Mouse (Mus musculus) lung, postnatal 36 days (tissue): ENCODE measurements at regions not wholly inside any gene's neighbourhood (a gene's known extent, or its start where the extent isn't known, plus 50 kb on each side); places are given as distances from the start of the nearest gene placed in this dataset.
A peak's percentile ranks its signal among the peaks of the same experiment; 100 is the strongest.

ENCODE experiments used
- DNase-seq: peaks from one replicate; pipeline ENCODE4 v3.0.0; 2022; ENCODE audit warnings: mixed read lengths

DNA sequence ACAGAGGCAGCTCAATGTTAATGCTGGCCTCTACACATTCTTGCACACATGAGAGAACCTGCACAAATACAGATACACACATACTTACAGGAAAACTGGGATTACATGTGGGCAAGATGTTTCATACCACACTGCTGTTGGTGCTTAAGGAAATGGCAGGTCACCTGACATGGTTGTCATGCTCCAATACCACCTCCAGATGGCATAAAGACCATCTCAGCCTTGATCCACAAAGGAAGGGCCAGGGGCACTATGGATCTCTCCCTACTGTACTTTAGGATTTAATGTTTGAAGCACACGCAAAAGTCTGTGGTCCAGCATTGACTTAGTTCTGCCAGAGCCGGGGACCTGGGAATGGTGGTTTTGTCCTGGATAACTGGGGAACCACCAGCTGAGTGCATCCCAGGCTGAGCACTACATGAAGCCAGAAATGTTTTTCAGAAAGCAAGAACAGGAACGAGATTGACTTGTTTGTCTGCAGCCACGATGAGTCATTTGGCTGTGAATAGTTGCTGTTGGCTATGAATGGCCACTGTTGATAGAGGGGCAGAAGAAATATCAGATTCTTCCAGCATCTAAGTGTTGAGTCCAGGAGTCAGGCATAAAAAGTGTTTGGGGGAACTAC is 176.0 kb upstream of the Pabpc6 start:
- DNase-seq, result peak; percentile 17

DNA sequence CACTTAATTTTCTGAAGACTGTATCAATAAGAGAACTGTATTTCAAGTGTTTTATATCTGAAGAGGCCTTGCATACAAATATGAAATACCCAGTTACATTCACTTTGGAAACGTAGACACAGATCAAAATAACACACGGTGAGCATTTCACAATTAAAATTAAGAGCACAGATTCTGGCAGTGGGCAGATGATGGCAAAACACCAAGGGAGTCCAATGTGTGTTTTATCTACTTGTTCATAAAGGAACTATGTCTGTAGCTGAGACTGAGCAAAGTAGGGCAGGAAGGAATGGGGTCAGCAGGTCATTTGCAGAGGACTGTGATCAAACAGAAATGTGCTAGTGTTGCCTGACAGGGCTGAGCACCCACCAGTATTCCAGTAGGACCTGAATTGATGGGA is 171.6 kb upstream of the Pabpc6 start:
- DNase-seq, result no peak

DNA sequence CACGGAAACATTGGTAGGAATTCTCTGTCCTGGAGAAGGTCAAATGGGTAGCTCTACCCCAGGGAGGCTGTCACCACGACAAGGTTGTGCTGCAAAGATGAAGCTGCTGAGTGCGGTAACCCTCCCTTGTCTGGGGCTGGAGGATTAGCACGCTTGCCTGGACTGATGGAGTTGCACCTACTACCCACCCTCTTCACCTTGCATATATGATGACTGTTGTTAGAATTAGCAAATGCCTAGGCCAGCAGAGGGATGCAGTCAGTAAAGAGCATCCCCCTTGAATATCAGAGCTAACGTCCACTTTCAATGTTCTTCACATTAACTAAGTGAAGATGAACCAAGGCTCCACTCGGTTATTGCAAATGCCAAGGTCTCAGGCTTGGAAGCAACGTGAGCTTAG is 169.7 kb upstream of the Pabpc6 start:
- no peak for DNase-seq

DNA sequence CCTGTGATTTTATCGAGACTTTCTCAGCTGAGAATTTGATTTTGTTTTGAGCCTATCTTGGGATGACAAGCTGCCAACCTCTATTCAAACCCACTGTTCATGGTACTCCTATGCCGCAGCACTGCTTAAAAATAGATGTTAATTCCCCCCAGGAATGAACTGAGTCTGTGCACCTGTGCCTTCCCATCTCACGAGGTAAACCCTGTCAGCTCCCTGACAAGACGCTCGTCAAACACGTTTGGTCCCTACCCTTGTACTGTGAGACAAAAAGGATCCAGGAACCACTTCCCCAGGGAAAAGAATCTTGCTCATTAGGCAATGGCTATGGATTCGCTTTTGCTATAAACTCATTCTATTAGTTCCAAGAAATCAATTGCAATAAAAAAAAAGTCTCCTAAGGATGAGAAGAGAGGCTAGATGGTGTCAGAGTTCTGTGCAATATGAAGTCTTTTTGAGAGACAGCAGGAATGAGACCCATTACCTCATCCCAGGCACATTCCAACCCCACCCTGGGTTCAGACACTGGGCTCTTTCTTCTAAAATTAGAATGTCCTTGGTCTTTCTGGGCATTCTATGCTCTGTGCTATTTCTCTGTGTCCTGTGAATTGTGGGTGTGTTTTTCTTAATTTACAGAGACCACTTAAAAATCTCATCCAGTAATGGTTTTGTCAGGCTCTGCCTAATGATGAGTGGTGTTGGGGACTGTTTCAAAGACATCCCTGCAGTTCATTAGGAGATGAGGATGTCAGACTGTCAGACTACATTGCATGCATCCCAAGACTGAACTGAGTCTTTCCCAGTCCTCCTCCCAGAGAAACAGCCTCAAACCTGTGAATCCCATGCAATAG is 167.7 kb upstream of the Pabpc6 start:
- DNase-seq, result no peak

DNA sequence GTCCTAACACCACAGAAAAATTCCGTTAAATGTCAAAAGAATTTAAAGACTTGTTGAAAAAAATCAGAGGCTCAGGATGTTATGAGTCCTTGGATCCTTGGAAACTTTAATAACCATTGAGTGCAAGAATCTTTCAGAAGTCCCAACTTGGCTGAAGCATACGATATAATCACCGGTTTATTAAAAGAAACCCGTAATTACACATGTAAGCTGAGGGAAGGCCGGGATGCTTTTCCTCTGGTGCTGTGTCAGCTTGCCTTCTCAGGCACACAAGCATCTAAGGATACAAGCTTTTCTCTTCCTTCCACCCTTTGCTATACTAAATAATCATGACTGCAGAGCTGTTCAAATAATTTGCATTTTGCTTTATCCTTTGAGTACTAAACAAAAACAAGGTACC is 160.4 kb upstream of the Pabpc6 start:
- DNase-seq, result no peak

DNA sequence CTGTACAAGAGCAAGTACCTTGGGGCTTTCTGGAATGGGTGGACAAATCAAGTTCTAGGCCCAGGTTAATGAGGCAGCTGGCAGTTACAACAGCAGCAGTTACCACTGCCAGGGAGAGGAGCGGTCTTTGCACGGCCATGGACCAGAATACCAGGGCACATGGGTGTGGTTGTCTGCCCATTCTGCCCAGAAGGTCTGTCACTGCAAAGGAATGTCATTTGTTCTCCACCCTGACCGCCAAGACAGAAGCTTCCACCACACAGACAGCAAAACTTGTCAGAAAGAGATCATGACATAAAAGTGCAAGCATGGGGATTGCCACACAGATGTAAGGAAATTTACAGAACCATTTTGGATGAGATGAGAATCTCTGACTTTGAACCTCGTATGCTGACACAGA is 151.8 kb upstream of the Pabpc6 start:
- DNase-seq, result no peak

DNA sequence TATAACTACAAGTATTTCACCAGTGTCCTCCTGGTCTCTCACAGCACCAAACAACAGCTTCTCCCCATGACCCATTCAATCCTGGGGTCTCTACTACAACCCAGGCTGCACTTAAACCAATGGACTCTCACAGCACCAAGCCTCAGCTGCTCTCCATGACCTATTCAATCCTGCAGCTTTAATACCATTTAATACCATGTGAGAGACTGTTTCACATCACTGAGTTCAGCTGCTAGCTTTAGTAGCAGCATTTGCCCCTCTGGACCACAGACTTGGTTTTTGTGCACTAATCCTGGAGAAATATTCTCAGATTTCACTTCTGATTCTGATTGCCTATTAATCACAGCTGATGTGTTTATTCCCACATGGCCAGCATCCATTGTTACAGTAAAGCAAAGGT is 147.5 kb upstream of the Pabpc6 start:
- DNase-seq, result no peak

DNA sequence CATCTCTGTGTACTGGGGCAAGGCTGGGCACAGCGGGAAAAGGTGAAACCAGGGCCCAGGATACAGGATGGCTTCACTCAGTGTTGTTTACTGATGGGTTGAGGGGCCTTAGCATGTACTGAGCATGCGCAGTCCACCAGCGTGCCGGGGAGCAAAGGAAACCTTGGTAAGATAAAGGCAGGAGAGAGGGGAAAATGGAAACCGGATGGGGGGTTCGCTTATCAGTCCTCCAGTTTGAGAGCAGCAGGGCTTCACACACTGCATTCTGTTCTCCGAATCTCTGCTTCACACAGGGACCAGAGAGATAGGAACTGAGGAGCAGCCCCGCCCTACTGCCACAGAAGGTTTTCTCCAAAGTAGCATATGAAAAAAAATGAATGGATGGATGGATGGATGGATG is 127.6 kb upstream of the Pabpc6 start:
- DNase-seq, result no peak

DNA sequence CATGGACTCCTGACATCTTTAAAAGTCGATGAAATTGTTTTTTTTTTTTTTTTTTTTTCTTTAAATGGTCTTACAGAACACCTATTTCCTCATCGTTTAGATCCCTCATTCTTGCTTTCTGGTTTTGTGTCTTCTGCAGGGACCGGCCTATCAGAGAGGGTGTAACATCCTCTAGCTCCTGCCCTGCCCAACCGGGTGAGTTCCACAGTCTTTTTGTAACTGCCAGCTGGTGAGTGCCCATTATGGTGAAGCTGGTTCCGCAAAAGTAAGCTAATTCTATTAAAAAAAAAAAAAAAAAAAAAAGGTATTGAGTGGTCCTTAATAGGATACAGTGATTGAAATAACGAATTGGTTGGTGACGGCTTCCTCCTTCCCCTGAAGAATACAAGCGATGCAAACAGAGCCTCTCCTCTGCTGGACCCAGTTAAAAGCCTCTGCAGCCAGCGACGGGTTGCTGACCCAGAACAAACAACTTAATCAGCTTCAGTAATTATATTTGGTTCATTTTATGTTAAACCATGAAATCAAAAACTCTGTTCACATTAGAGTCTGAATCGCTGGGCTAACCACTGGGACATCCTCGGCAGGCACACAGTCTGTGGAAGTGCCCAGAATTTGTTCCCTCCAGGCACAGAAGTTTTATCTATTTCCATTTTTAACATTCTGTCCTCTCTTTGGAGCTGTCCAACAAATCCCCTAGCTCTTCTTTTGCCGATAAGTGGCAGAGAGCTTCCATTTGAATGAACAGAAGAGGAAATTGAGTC is 126.9 kb upstream of the Pabpc6 start:
- DNase-seq, result no peak

DNA sequence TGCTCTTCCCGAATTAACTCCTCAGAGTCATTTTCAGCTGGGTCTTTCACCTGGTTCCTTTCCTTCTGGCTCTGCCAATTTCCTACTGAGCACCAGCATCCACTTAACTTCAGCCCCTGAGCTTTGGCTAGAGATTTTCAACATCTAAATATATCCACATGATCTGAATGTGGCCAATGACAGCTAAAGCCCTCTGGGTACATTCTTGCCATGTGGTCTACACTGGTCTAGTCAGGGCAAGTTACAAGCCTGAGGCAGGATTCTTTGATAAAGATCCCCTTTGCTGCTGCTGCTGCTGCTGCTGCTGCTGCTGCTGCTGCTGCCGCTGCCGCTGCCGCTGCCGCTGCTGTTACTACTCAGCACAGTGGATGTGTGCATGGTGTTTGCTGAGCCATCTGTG is 109.3 kb upstream of the Pabpc6 start:
- DNase-seq, result no peak

DNA sequence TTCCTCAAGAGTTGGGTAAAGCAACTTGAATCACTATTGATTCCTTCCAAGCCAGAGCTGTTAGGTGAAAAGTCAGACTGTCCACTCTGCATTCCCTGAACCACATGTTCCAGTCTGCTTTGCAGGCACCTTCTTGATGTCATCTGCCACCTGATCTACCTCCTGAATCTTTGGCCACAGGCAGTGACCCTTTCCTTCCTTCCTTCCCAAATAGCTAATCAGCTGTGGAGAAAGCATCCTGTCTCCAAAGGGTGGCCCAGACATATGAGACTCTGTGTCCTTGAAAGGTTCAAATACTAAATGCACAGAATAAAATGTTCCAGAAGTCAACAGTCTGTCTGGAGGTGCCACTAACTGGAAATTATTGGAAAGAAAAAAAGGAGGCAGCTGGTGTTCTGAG is 107.6 kb upstream of the Pabpc6 start:
- no peak for DNase-seq

DNA sequence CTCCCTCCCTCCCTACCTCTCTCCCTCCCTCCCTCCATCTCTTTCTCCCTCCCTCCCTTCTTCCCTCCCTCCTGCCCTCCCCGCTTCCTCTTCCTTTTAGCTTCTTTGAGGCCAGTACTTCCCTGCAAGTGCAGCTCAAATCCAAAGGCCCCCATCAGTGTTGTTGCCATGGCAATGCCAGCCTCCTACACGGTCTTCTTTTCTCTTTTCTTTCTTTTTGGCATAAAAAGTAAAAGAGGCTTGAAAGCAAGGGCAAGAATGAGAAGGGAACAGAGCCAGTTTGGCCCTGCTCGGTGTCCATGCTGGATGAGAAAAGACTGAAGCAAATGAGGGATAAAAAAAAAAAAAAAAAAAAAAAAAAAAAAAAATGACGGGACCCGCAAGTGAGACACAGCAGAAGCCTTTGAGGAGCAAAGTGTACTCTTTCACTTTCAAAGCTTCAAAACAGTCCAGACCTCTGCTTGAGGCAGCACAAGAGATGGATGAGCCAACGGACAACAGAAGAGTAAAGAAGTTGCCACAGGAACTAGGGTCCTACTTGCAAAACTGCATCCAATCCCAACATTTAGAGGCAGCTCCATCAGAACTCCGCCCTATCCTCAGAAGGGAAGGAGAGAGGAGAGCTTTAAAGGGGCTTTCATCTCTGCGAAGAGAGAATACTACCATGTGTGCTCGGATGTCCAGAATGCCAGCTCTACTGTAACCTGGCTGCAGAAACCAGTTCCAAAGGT is 106.9 kb upstream of the Pabpc6 start:
- DNase-seq, result no peak

DNA sequence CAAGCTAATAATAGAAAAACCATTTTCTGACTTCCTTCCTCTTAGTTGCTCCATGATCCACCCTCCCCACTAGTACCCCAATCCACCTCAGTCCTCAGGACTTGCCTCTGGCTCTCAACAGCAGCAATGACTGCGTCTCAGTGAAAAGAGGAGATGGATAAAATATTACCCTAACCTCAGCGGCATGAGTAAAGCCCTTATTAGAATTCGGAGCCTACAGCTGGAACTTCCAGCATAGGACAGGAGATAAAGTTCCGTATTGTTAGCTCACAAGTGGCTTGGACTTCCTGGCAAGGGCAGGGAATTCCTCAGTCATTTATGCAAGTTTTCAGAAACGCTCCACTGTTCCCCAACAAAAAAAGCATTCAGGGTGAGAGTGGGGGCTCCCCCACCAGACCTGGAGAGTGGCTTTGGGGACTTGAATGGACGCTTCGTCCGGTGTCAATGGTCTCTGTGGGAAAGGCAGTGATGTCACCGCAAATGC is 106.2 kb upstream of the Pabpc6 start:
- no peak for DNase-seq

DNA sequence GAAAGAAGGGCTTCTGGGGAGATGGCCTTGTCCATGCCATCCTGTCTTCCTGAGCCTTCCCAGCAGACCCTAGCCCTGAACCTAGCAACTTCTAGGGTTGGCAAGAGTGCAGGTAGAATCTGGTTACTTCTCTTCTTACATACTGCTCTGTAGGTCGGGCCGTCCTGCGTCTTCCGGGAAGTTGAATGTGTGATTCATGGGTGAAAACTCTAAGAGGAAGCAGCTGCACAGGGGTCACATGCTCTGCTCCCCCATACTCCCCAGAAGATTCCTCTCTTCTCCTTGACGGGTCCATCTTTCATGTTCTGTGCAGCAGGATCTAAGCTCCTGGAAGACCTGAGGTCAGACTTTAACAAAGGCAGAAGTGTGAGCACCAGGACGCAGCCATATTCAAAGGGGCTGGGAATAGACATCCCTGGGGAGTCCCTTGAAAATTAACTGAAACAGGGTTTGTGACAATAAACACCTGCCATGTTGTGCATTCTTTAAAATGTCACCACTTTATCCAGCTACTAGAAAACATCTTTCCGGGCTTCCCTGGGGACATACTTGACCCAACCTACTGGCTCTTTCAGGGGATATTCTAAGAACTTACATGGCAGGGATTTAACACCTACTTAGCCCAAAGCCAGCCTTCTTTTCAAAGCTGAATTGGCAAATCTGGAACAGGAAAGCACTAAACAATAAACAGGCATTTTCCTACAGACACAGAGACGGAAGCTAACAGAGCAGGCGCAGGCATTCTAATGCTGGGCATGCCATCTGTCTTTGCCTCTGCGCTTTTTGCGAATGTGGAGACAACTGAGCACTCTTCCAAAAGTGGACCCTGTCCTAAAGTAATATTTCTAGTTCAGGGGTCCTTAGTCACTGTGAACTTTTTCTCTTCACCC is 105.5 kb upstream of the Pabpc6 start:
- peak; percentile 17 for DNase-seq

DNA sequence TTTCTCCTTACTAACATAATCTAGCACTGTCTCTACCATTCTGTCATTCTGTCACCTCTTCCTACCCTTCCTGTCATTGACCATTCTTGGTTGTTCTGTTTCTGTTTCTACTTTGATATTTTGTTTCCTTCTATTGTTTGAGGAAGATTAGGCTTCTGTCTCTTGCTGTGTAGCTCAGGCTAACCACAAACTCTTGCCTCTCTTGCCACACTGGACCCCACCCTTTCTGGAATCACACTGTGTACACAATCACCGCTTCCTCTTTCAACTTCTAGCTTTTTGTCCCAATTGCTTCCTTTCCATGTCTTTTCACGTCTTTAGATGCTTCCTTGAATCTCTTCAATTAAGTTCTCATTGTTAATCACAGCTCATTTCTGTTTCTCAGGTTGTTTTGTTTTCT is 104.2 kb upstream of the Pabpc6 start:
- DNase-seq, result peak; percentile 58

DNA sequence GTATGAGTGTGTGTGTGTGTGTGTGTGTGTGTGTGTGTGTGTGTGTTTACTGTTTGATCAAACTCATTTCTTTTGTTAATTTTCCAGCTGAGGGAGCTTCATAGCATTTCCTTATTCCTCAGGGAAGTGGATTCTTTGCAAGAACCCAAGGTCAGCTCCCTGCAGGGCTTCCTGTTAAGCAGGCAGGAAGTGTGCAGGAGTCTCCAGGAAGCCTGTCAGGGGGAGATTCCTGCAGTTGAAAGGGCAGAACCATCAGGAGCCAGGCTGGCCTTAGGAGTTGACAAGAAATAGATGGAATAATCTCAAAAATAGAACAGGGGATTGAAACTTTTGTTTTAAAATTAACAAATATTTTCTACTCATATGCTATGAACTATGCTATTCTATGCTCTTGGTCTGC is 98.8 kb upstream of the Pabpc6 start:
- peak; percentile 62 for DNase-seq

DNA sequence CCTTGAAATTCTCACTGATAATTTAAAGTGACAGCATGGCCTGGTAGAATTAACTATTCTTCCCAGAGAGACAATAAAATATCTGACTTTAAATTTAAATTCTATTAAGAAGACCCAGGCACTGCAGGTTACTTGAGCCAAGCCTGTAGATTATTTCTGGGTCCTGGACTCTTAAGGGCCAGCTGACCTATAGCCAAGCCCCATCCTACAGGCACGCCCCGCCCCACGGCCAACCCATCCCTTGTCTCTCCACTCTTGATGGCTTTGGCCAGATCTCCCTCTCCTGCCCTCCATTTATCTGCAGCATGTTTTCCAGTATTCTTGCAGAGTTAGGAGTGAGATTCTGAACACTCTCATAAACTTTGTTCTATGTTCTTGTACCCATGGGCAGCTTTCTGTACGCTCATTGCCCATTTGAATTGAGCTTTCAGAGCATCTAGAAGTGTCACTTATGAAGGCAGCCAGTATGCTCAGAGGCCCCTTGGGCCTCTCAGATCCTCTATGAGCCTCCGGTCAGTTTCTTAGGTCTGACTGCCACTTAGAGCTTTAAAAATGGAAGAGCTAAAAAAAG is 96.2 kb upstream of the Pabpc6 start:
- no peak for DNase-seq

DNA sequence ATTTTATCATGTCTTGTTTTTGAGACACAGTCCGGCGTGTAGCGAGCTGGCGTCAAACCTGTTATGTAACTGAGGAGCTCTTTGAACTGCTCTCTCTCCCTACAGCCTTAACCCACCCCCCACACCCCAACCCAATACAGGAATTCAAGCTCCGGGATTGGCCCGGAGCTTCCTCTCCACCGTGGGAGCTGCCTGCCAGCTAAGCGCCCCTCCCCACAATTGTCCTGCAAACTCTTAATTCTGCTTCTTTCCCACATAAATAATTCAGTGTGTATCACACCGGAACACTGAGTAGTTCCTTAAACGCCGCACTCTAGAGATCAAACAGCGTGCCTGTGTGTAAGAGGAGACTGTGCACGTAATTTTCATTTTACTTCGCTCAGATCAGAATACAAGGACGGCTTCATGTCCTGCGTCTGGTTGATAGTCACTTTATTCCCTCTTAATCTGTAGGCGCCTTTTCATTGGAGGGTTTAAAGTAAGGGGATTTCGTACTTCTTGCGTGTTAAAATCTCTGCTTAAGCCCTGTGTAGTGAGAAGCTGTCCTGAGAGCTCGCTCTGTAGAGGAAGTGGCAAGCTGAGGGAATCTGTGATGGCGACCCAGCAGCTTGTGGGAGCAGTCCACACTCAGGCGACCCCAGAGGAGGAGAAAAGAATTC is 95.3 kb upstream of the Pabpc6 start:
- peak; percentile 61 for DNase-seq

DNA sequence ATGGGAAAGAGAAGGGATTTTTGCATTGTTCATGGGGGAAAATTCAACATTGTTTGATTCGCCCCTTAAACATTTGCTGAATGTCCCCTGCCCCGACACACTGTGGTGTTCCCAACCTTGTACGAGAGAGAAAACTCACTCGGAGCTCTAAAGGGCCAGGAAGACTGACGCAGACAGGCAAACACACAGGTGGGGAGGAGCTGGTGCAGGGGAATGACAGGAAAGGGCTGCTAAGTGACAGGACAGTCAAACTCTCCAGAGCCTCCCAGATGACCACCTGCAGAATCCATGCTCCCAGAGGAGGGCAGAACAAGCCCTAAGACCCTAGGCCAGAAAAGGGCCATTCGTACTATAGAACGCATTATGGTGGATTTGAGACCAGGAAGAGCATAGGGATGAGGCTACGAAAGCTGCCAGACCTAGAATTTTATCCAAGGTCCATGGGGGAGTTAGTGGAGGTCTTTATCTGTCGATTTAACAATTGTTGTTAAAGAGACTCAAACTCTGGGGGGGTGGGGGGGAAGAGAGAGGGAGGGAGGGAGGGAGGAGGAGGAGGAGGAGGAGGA is 94.6 kb upstream of the Pabpc6 start:
- no peak for DNase-seq

DNA sequence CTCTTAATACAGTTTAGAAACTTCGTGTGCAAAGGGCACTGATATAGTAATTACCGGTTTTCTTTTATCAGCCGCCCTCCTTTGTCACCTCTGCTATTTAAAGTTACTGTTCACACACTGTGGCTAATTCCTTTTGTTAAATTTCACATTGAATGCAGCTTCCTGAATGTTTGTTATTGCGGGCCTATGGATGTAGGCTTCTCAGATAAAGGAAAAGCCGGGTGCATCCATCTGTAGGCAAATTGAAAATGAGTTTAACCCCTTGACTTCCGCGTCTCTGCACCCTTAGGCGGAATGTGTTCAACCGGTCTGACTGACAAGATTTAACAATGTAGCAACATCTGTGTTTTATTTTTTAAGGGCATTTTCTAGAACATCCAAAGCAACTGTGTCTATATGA is 93.6 kb upstream of the Pabpc6 start:
- DNase-seq, result no peak

DNA sequence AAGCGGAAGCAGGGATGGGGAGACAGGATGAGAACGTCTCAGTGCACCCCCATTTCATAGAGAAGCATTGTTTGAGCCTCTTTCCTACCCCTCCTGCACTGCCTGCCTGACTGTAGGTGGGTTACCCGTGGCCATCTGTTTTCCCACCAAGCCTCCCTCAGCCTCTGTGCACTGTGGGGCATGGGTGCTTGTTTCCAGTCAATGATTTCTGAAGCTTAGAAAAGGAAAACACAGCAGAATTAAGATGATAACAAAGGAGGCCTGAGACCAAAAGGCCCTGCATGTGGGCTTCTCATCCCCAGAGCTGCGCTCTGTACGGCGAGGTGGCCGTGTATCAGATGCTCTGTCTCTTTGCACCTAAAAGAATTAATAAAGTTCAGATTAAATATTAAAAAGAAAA is 92.9 kb upstream of the Pabpc6 start:
- no peak for DNase-seq
